Mouse (Mus musculus) G1E-ER4 (cell line): ENCODE measurements around the gene Iffo1. TPM values are rescaled to one million over a fixed set of nuclear protein-coding genes. Genes with fewer than 3 reads are reported as not detected.

Source experiments
- GATA1 ChIP-seq: IDR thresholded peaks from one replicate; pipeline ENCODE4 v1.8.0; 2012; ENCODE audit warnings: low read length, inconsistent platforms
- polyA plus RNA-seq: library from polyadenylated mRNA; stranded (reverse); fragments of >175 nt; gene quantifications from 2 replicates; pipeline ENCODE4 v1.2.3, GENCODE M21; 2012

Iffo1 gene
- 23.6 and 29.7 TPM in 2 replicates for polyA plus RNA-seq

DNA sequence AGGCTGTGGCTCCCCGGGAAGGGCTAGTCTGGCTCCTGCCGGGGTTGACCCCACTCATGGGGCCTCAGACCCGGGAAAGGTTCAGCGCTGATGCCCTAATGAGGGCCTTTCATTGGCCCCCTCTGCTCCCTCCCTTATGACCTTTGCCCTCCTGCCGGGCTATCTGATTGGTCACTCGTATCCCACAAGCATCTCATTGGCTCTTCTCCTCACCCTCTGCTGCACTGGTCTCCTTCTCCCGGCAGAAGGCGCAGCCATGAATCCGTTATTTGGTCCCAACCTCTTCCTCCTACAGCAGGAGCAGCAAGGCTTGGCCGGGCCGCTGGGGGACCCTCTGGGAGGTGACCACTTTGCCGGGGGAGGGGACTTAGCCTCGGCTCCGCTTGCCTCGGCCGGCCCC is at the start of gene Iffo1:
TSS of gene Iffo1 (plus strand) at position 241 of the 400 bp plus-strand sequence.
- no peak for TF ChIP-seq GATA1

DNA sequence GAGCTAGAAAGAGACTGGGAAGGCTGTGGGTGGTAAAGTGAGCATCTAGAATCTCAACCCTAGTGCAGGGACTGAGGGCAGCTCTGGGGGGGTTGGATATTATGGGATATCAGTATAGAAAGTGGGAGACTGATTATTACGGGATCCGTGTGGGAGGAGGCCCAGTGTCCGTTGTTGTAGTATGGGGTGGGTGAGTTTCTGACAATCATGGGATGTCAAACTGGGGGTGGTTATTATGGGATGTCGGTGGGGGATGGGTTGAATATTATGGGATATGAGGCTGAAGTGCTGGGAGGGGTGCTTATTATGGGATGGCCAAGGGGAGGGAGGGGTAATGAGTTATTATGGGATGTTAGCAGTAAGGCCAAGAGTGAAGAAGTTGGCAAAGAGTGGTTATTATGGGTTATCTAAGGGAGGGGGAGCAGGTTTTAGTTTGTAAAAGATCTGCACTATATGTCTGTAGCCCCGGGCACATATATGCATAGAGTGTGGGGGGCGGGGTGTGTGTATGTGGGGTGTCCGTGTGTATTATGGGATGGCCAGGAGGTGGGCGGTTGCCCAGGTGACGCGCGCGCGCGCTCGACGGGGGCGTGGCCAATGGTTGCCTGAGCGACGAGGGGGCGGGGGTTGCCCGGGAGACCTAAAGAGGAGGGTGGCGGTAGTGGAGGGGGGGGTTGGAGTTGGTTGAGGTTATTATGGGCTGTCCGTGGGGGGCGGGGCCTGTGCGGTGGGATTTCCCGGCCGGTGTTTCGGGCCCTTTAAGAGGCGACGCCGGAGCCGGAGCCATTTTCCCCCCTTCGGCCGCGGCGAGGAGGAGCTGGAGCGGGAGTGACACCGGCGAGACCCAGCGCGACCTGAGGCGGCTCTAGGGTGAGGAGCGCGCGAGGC is 49.4 kb upstream of the Iffo1 start, which contains the start of gene Chd4:
TSS of gene Chd4 (plus strand) at position 591 of the 888 bp plus-strand sequence.
- TF ChIP-seq GATA1 = no peak

DNA sequence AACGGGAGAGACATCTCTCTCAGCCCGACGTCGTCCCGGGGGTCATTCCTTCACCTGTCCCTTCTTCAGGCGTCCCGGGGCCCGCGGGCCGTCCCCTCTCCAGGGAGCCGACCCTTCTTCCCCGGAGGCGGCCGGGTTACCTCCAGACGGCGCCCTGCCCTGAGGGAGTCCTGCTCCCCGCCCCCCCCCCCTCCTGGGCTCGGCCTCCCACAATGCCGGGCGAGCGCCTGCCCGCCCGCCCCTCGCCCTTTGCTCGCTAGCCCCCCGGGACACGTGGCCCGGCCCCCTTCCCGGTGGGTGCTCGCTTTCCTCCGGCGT is 48.8 kb upstream of the Iffo1 start:
- no peak for TF ChIP-seq GATA1

DNA sequence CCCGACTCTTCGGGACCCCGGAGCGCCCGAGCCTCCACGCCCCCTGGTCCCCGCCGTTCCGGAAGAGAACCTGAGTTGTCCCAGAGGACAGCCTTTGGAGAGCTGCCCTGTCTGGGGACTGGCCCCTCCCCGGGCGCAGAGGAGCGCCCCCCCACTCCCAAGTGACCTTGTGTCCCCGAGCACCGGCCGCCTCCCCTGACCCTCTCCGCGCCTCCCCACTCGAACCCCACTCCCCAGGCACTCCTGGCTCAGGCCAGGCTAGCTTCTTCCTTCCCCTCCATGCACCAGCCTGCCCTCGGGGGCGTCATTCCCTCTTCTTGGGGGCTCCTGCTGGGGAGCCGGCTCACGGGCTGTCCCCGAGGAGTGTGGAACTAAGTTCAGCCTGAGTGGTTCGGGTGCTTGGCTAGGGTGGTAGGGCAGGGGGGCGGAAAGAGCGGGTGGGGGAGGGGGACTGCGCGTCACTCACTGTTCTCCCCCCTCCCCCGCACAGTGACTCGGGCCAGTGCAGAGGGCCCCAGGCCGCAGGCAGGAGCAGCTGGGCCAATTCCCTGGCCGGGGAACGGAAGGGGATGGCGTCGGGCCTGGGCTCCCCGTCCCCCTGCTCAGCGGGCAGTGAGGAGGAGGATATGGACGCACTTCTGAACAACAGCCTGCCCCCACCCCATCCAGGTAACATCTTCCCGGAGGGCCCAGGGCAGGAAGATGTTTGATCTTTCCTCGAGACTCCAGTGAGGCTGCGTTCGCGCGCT is 48.3 kb upstream of the Iffo1 start:
- TF ChIP-seq GATA1 = no peak

DNA sequence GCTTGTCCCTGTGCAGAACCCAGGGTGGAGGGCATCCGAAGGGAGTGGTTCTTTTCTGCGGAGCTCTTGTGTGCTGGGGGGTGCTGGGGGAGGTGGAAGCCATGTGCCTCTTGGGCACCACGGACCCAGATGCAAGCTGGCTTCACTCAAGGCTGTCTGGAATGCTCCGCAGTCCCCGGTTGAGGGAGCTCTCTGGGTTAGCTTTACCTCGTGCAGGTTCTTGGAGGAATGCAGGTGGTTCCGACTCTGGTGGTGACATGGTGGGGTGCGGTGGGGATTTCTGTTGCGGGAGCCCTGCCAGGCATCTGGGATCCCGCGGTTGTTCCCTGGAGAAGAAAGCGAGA is 47.7 kb upstream of the Iffo1 start:
- TF ChIP-seq GATA1 = no peak

DNA sequence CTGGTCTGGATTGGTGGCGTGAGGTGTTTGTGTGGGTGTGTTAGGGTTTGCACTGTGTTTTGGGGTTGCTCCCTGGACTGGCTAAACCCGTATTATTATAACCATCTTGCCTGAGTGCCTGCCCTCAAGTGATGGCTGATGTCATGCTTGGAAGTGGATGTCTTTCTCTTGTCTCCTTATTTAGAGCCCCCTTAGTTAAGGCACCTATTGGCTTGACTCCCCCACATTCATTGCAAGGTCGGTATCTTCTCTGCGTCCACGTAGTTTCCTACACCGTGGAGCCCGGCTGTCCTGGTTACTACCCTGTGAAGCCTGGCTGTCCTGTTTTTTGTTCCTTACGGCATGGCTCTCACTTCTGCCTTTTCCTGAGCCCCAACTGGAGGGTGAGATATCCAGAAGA is 47.1 kb upstream of the Iffo1 start:
- no peak for TF ChIP-seq GATA1

DNA sequence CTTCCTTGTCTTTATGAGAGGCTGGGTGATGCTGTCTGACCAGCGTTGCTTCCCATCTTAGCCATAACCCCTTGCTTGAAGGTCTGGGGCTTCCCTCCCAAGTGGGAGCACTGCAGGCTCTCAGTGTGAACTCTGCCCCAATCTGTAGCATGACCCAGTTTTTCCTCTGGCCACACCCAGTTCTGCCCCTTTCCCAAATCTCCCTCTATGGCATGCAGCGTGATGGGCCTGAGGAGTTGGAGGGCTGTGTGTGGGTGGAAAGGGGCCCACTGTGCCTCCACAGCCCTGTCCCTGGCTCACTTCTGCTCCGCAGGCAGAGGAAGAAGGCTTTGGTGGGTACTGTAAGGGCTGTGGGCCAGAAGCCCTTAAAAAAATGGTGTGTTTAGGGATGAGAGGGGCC is 46.5 kb upstream of the Iffo1 start:
- no peak for TF ChIP-seq GATA1

DNA sequence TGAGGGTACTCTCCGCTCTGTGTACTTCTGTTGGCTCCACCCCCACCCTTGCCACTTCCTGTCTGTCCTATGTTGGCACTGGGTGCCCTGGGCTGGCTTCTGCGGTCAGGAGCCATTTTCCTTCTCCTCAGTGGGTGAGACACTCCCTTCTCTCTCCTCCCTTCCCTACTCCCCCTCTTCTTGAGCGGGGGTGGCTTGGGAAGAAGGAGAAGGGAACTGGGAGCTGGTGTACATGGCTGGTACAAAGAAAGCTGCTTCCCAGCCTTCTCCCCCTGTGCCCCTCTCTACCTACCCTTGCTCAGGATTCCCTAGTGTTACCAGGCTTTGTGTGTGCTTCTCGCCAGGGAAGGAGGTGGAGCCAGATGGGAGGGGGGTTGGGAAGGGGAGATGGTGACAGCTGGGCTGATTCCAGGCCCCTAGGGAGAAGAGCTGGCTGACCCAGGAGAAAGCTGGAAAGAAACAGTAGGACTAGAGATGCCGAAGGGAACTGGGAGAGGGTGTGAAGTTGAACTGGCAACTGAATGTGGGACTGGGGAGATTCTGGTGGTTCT is 45.5 kb upstream of the Iffo1 start:
- TF ChIP-seq GATA1 = no peak

DNA sequence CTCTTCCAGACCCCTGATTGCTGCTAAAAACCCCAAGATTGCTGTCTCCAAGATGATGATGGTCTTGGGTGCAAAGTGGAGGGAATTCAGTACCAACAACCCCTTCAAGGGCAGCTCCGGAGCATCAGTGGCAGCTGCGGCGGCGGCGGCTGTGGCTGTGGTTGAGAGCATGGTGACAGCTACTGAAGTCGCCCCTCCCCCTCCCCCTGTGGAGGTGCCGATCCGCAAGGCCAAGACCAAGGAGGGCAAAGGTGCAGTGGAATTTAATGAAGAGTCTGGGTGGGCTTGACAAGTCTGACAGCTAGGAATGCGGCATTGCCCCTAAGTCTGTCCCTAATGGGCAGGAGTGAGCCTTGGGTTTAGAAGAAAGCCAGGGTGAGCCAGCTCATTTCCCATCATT is 43.6 kb upstream of the Iffo1 start:
- no peak for TF ChIP-seq GATA1

DNA sequence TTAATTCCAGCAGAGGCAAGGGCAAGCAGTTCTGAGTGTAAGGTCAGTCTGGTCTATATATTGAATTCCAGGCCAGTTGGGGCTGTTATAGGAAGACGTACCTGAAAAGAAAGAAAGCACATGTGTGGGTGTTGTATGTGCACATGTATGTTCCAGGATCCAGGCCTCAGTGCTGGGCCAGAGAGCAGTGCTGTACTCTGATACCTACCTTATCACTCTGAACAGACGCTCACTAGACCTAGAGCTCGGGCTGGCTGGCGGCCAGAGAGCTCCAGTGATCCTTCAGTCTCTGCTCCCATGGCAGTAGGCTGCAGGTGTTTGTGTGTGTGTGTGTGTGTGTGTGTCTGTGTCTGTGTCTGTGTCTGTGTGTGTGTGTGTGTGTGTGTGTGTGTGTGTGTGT is 40.8 kb upstream of the Iffo1 start:
- no peak for TF ChIP-seq GATA1

DNA sequence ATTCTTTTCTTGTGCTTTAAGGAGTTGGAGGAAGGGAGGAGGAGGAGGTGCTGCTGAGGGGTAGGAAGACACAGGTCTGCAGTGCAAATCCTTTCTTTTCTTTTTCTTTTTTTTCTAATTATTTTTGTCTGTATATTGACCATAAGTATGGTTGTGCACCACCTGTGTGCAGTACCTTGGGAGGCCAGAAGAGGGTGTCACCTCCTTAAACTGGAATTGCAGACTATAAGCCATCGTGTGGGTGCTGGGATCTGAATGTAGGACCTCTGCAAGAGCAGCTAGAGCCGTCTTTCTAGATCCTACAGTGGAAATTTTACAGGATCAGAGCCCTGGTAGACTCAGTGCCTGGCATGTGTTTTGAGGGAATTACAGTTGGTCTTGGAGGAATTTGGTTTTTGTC is 37.3 kb upstream of the Iffo1 start:
- no peak for TF ChIP-seq GATA1

DNA sequence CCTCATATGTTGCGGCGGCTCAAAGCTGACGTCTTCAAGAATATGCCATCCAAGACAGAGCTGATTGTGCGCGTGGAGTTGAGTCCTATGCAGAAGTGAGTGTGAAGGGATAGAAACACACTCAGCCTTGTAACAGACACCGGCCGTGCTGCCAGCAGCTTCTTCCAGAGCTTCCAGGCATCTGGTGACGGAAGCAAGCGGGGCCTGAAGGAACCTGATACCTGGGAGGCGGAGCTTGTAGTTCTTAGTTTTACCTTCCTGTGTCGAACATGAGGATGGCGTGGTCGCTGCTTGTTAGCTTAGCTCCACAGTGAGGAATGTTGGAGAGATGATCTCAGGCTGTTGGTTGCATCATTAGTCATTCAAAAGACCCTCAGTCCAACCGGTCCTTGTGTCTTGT is 35.7 kb upstream of the Iffo1 start:
- no peak for TF ChIP-seq GATA1

DNA sequence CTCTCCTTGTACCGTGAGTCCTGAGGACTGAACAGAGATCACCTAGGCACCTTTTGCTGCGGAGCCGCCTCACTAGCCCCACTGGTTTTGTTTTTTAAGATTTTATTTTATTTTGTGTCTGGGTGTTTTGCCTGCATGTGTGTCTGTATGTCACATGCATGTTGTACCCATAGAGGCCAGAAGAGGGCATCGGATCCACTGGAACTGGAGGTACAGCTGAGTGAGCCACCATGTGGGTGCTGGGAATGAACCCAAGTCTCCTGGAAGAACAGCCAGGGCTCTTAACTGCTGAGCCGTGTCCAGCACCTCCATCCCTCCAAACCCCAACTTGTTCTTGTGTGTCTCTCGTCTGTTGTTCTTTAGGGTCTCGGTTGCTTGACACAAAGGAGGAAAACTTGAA is 34.1 kb upstream of the Iffo1 start:
- TF ChIP-seq GATA1 = no peak

DNA sequence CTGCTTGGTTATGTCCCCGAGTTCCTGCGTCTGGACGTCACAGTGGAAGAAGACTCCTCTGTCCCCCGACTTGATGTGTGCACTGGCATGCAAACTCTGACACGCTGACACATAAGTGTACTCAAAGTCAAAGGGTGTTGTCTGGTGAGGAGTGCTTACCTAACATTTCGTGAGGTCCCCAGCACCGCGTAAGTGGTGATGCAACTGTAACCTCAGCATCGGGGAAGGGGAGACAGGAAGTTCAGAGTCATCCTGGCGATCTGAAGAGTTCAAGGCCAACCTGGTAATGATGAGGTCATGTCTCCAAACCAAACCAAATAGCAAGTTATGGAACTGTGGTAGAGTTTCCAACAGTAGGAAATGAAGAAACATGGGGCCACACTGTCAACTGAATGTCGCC is 32.5 kb upstream of the Iffo1 start:
- no peak for TF ChIP-seq GATA1

DNA sequence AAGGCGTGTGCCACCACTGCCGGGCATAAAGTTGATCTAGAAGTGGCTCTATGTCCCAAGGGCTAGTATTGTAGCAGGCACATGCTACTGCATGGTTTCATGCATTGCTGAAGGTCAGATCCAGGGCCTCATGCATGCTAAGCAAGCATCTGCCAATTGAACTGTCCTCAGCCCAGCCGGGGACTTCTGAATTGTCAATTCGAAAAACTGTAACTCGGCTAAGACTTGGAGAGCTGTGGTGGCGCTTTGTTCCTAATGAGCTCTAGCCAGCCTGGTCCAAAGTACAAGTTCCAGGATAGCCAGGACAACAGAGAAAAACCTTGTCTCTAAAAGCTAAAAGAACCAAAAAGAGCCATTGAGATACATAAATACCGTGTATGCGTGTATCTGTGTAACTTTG is 25.7 kb upstream of the Iffo1 start:
- TF ChIP-seq GATA1 = no peak

DNA sequence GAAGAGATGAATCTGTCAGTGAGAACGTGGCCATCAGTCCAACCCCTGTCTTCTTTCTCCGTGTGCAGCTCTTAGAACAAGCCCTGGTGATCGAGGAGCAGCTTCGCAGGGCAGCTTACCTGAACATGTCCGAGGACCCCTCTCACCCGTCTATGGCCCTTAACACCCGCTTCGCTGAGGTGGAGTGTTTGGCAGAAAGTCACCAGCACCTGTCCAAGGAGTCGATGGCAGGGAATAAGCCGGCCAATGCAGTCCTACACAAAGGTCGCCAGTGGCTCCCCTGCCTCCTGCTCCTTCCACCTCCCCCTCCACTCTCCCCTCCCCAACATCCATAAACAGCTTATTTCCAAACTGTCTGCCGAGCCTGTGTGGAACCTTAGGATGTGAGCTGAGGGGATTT is 16.3 kb upstream of the Iffo1 start:
- TF ChIP-seq GATA1 = no peak
